Mouse (Mus musculus): ENCODE measurements around the gene Gm28729. TPM values are rescaled to one million over a fixed set of nuclear protein-coding genes. Genes with fewer than 3 reads are reported as not detected.

The Gm28729 gene
- polyA plus RNA-seq (2012; ENCODE audit: low replicate concordance), result 0.15 TPM in 1 of 2 replicates, not detected in the other

GRCm38 (mm10) chr9:96524972-96525506 is at the start of gene Gm28729:
Gene Gm28729 (minus strand): TSS chr9:96525264.

GRCm38 (mm10) chr9:96478071-96478888 is 46.8 kb downstream of the Gm28729 start, which contains the start of gene Rnf7:
Gene Rnf7 (minus strand): TSS chr9:96478675.

Other genes with a start within 250 kb of the Gm28729 start
- gene Atp1b3, start 160.8 kb downstream of the Gm28729 start, polyA plus RNA-seq (2012; ENCODE audit: low replicate concordance), result 181 and 203 TPM in 2 replicates
- gene Rnf7, start 46.6 kb downstream of the Gm28729 start, polyA plus RNA-seq (2012; ENCODE audit: low replicate concordance), result 6.1 and 15.4 TPM in 2 replicates
- gene Rasa2, start 106.4 kb upstream of the Gm28729 start, polyA plus RNA-seq (2012; ENCODE audit: low replicate concordance), result 0.56 and 0.59 TPM in 2 replicates
- gene Zbtb38, start 227.6 kb upstream of the Gm28729 start, polyA plus RNA-seq (2012; ENCODE audit: low replicate concordance), result 2.3 and 2.6 TPM in 2 replicates

Measured in leukemia stem cell, adult 10-12 weeks (primary cell).